Mouse (Mus musculus) embryonic fibroblast, embryonic 13.5 days (primary cell): Measurements from ENCODE around the gene Disp3.

Source experiments
- CTCF ChIP-seq: IDR thresholded peaks from 2 replicates; pipeline ENCODE4 v1.5.1; 2011; ENCODE audit warnings: mild to moderate bottlenecking, control low read depth, low read length, moderate library complexity, borderline replicate concordance; ENCODE audit not compliant: insufficient read depth
- POLR2A ChIP-seq: IDR thresholded peaks from 2 replicates; pipeline ENCODE4 v1.6.1; 2011; ENCODE audit warnings: low read depth, mild to moderate bottlenecking, control low read depth, low read length, moderate library complexity

- no peak for TF ChIP-seq CTCF
- no peak for TF ChIP-seq POLR2A
Measured at GRCm38 (mm10) chr4:148238218-148238617, 49.5 kb downstream of the Disp3 start.
